Mouse (Mus musculus) myocyte (in vitro differentiated cells): ENCODE data around the gene Hsf5.

Source experiments
- MAX ChIP-seq: IDR thresholded peaks from one replicate; pipeline ENCODE4 v1.6.1; 2011; ENCODE audit warnings: low read depth, mild to moderate bottlenecking, control low read depth
- MYOD1 ChIP-seq, 3 experiments: IDR thresholded peaks; one replicate each; pipeline ENCODE4 v1.6.1; 2011; ENCODE audit warnings: control low read depth in 2 of 3, low read depth in 2 of 3, mild to moderate bottlenecking in 2 of 3, moderate library complexity in 1 of 3; ENCODE audit not compliant: insufficient read length in 2 of 3, control insufficient read depth in 1 of 3
- MYOG ChIP-seq, 3 experiments: IDR thresholded peaks; one replicate each; pipeline ENCODE4 v1.6.1; 2011; ENCODE audit warnings: control low read depth in 2 of 3, low read depth in 2 of 3, mild to moderate bottlenecking in 2 of 3; ENCODE audit not compliant: insufficient read length in 2 of 3, control insufficient read depth in 1 of 3, insufficient read depth in 1 of 3
- POLR2A ChIP-seq: IDR thresholded peaks from one replicate; pipeline ENCODE4 v1.6.1; 2011; ENCODE audit warnings: low read depth, mild to moderate bottlenecking, control low read depth, moderate library complexity; ENCODE audit not compliant: insufficient read length
- POLR2AphosphoS2 ChIP-seq: IDR thresholded peaks from one replicate; pipeline ENCODE4 v1.6.1; 2011; ENCODE audit warnings: low read depth, control low read depth; ENCODE audit not compliant: insufficient read length
- SRF ChIP-seq: IDR thresholded peaks from one replicate; pipeline ENCODE4 v1.6.1; 2011; ENCODE audit warnings: low read depth; ENCODE audit not compliant: control insufficient read depth, insufficient read length
- TCF12 ChIP-seq: IDR thresholded peaks from one replicate; pipeline ENCODE4 v1.6.1; 2011; ENCODE audit warnings: mild to moderate bottlenecking, control low read depth; ENCODE audit not compliant: poor library complexity, insufficient read depth, severe bottlenecking
- USF1 ChIP-seq: IDR thresholded peaks from one replicate; pipeline ENCODE4 v1.6.1; 2011; ENCODE audit warnings: low read depth, mild to moderate bottlenecking, control low read depth, moderate library complexity

- TF ChIP-seq SRF (no peak), USF1 (no peak), TCF12 (no peak), POLR2A (no peak), MYOG (IDR thresholded peaks at IDR 0.05; ENCODE audit: control insufficient read depth in 1 of 3, insufficient read depth in 1 of 3, insufficient read length in 2 of 3, low read depth in 2 of 3) (no peak), POLR2AphosphoS2 (no peak), MAX (no peak), MYOD1 (IDR thresholded peaks at IDR 0.05; ENCODE audit: control insufficient read depth in 1 of 3, insufficient read length in 2 of 3, low read depth in 2 of 3) (no peak)
These were observed 50.4 kb downstream of the Hsf5 start for GRCm38 (mm10) chr11:87667107-87668090.
